Mouse (Mus musculus) intestine, embryonic 14.5 days (tissue): ENCODE data around the gene H2afj. TPM values are rescaled to one million over a fixed set of nuclear protein-coding genes. Genes with fewer than 3 reads are reported as not detected.
"Not testable (repeated sequence)": the region's sequence is repeated elsewhere in the genome, so short reads cannot be mapped to it uniquely, and the experiment has no call there.

Source experiments
- ATAC-seq: fragments of 200-750 bp; cut with Nextera tagmentation; replicated peaks from 2 replicates; pipeline ENCODE4 v1.8.0; 2017; ENCODE audit warnings: low read depth, moderate number of reproducible peaks, moderate TSS enrichment, moderate library complexity; ENCODE audit not compliant: low FRiP score, low TSS enrichment
- DNase-seq: peaks from one replicate; pipeline ENCODE4 v3.0.0-alpha.2; 2018; ENCODE audit warnings: low spot score
- H3K27ac ChIP-seq: fragments of 300-500 bp; sonication (generic); 2 replicates; pipeline ENCODE4 v1.5.1; 2014; ENCODE audit warnings: low read depth, mild to moderate bottlenecking, control low read depth
- H3K27me3 ChIP-seq: fragments of 300-500 bp; sonication (generic); replicated peaks from 2 replicates; pipeline ENCODE4 v1.6.1; 2014; ENCODE audit warnings: low read length, control low read depth; ENCODE audit not compliant: control insufficient read depth, insufficient read depth
- H3K36me3 ChIP-seq: fragments of 300-500 bp; sonication (generic); 2 replicates; pipeline ENCODE4 v1.6.1; 2014; ENCODE audit warnings: low read length, control low read depth; ENCODE audit not compliant: control insufficient read depth, insufficient read depth
- H3K4me1 ChIP-seq: fragments of 300-500 bp; sonication (generic); replicated peaks from 2 replicates; pipeline ENCODE4 v1.6.1; 2014; ENCODE audit warnings: low read length, control low read depth, mixed read lengths; ENCODE audit not compliant: control insufficient read depth, insufficient read depth
- H3K4me2 ChIP-seq: fragments of 300-500 bp; sonication (generic); 2 replicates; pipeline ENCODE4 v1.6.1; 2014; ENCODE audit warnings: low read length
- H3K4me3 ChIP-seq: fragments of 300-500 bp; sonication (generic); 2 replicates; pipeline ENCODE4 v1.5.1; 2014; ENCODE audit warnings: low read depth, low read length, control low read depth, mixed read lengths
- H3K9ac ChIP-seq: fragments of 300-500 bp; sonication (generic); 2 replicates; pipeline ENCODE4 v1.6.1; 2014; ENCODE audit warnings: mild to moderate bottlenecking, low read length
- H3K9me3 ChIP-seq: fragments of 300-500 bp; sonication (generic); 2 replicates; pipeline ENCODE4 v1.6.1; 2016; ENCODE audit warnings: low read length, control low read depth; ENCODE audit not compliant: control insufficient read depth
- WGBS: fragments of 180-500 bp; shearing (Covaris S2); extraction: QIAGEN DNeasy Blood & Tissue Kit; methylation state at CpG from one replicate; pipeline ENCODE4 v1.1.7; 2014; 5-methylcytosine and 5-hydroxymethylcytosine counted together
- polyA plus RNA-seq: library from polyadenylated mRNA; unstranded; fragments of >200 nt; fragmentation: Nextera tagmentation; extraction: Ambion mirVana; gene quantifications from 2 replicates; pipeline ENCODE4 v1.2.1, GENCODE M21; 2014

The H2afj gene
- polyA plus RNA-seq, 1 experiment from 2014 or later: 182 TPM

GRCm38 (mm10) chr6:136789391-136789971 lies 18.6 kb upstream of the H2afj start:
- H3K27me3 ChIP-seq: no peaks in the 10 kb centered on the region
- WGBS: 37% methylated on average over 5 of the region's 5 CpGs
- H3K36me3 ChIP-seq: no peaks in the 10 kb centered on the region

GRCm38 (mm10) chr6:136792884-136793758 lies 14.9 kb upstream of the H2afj start:
- DNase-seq: peak; percentile 55
- H3K4me3 ChIP-seq: peak overlapping the region; percentile 24; the same call in 1 of the 2 replicates
- 34% methylated on average over 16 of the region's 16 CpGs for WGBS
- H3K9me3 ChIP-seq: no peaks in the 10 kb centered on the region
- H3K4me1 ChIP-seq: peaks cover 10% of the 10 kb centered on the region
- H3K27ac ChIP-seq: no peak overlapping the region
- peak overlapping the region; percentile 23; the same call in 1 of the 2 replicates for H3K9ac ChIP-seq
- no peaks in the 10 kb centered on the region for H3K36me3 ChIP-seq
- no peaks in the 10 kb centered on the region for H3K27me3 ChIP-seq
- H3K4me2 ChIP-seq: peak overlapping the region; percentile 53
- no peak; the same call in 1 of the 2 replicates for ATAC-seq

More at GRCm38 (mm10) chr6:136789391-136789971, 18.6 kb upstream of the H2afj start:
- Histone ChIP-seq H3K4me1 (peaks cover 10% of the 10 kb centered on the region), H3K9me3 (no peaks in the 10 kb centered on the region), H3K4me3 (no peak overlapping the region), H3K4me2 (no peak overlapping the region), H3K27ac (peak overlapping the region; percentile 78), H3K9ac (no peak overlapping the region)
- no peak for DNase-seq
- peak; percentile 48; the same call in 1 of the 2 replicates for ATAC-seq

GRCm38 (mm10) chr6:136793831-136794525 lies 14.1 kb upstream of the H2afj start:
- ATAC-seq (peak; percentile 54), DNase-seq (peak; percentile 63)
- Histone ChIP-seq H3K4me2 (peak overlapping the region; percentile 53), H3K4me3 (peak overlapping the region; percentile 24), H3K36me3 (no peaks in the 10 kb centered on the region), H3K27me3 (no peaks in the 10 kb centered on the region), H3K9me3 (no peaks in the 10 kb centered on the region), H3K27ac (no peak overlapping the region; the same call in 1 of the 2 replicates), H3K4me1 (peaks cover 10% of the 10 kb centered on the region), H3K9ac (peak overlapping the region; percentile 23)
- under 1% methylated on average over 24 of the region's 24 CpGs for WGBS

GRCm38 (mm10) chr6:136795110-136795509 lies 12.9 kb upstream of the H2afj start:
- peak; percentile 45 for DNase-seq
- Histone ChIP-seq H3K4me3 (no peak overlapping the region), H3K9ac (no peak overlapping the region), H3K27me3 (no peaks in the 10 kb centered on the region), H3K4me2 (no peak overlapping the region), H3K27ac (no peak overlapping the region), H3K9me3 (no peaks in the 10 kb centered on the region), H3K36me3 (no peaks in the 10 kb centered on the region), H3K4me1 (peaks cover 10% of the 10 kb centered on the region)
- no peak for ATAC-seq
- WGBS: 72% methylated on average over 1 of the region's 1 CpGs

GRCm38 (mm10) chr6:136795850-136796249 lies 12.2 kb upstream of the H2afj start:
- Histone ChIP-seq H3K36me3 (no peaks in the 10 kb centered on the region), H3K27ac (no peak overlapping the region), H3K27me3 (no peaks in the 10 kb centered on the region), H3K9ac (no peak overlapping the region), H3K4me1 (peaks cover 10% of the 10 kb centered on the region), H3K4me3 (no peak overlapping the region), H3K4me2 (no peak overlapping the region), H3K9me3 (no peaks in the 10 kb centered on the region)
- WGBS: 65% methylated on average over 6 of the region's 6 CpGs
- peak; percentile 48 for DNase-seq
- no peak for ATAC-seq

- not testable (repeated sequence) for DNase-seq, H3K27ac ChIP-seq, H3K9me3 ChIP-seq, ATAC-seq, H3K4me3 ChIP-seq, H3K4me2 ChIP-seq, H3K36me3 ChIP-seq, H3K27me3 ChIP-seq, H3K9ac ChIP-seq
- 81% methylated on average over 3 of the region's 3 CpGs for WGBS
- H3K4me1 ChIP-seq: peaks cover 11% of the 10 kb centered on the region
Measured at GRCm38 (mm10) chr6:136797874-136798693, 10.0 kb upstream of the H2afj start.

- Histone ChIP-seq H3K4me2 (no peak overlapping the region), H3K36me3 (no peaks in the 10 kb centered on the region), H3K4me1 (0 out of 2 replicates have a peak, but pooled peaks cover 8% of the 10 kb centered on the region), H3K27ac (no peak overlapping the region), H3K9ac (no peak overlapping the region), H3K27me3 (no peaks in the 10 kb centered on the region), H3K4me3 (no peak overlapping the region), H3K9me3 (no peaks in the 10 kb centered on the region)
- no peak for ATAC-seq
- 91% methylated on average over 8 of the region's 8 CpGs for WGBS
- no peak for DNase-seq
Measured at GRCm38 (mm10) chr6:136800710-136801109, 7.3 kb upstream of the H2afj start.

GRCm38 (mm10) chr6:136801274-136801673 lies 6.8 kb upstream of the H2afj start:
- ATAC-seq: no peak
- H3K36me3 ChIP-seq: no peaks in the 10 kb centered on the region
- 0 out of 2 replicates have a peak, but pooled peaks cover 8% of the 10 kb centered on the region for H3K4me1 ChIP-seq
- H3K27ac ChIP-seq: no peak overlapping the region
- 66% methylated on average over 6 of the region's 6 CpGs for WGBS
- no peak overlapping the region for H3K9ac ChIP-seq
- H3K27me3 ChIP-seq: no peaks in the 10 kb centered on the region
- H3K9me3 ChIP-seq: no peaks in the 10 kb centered on the region
- no peak for DNase-seq
- no peak overlapping the region for H3K4me2 ChIP-seq
- no peak overlapping the region for H3K4me3 ChIP-seq
